Mouse (Mus musculus) lung, postnatal 14 days (tissue): ENCODE results near the gene Trappc13.
"Not testable (repeated sequence)": the region's sequence is repeated elsewhere in the genome, so short reads cannot be mapped to it uniquely, and the experiment has no call there.

Experiments
- DNase-seq: peaks from one replicate; pipeline ENCODE4 v3.0.0; 2021

Gene Trappc13

DNA sequence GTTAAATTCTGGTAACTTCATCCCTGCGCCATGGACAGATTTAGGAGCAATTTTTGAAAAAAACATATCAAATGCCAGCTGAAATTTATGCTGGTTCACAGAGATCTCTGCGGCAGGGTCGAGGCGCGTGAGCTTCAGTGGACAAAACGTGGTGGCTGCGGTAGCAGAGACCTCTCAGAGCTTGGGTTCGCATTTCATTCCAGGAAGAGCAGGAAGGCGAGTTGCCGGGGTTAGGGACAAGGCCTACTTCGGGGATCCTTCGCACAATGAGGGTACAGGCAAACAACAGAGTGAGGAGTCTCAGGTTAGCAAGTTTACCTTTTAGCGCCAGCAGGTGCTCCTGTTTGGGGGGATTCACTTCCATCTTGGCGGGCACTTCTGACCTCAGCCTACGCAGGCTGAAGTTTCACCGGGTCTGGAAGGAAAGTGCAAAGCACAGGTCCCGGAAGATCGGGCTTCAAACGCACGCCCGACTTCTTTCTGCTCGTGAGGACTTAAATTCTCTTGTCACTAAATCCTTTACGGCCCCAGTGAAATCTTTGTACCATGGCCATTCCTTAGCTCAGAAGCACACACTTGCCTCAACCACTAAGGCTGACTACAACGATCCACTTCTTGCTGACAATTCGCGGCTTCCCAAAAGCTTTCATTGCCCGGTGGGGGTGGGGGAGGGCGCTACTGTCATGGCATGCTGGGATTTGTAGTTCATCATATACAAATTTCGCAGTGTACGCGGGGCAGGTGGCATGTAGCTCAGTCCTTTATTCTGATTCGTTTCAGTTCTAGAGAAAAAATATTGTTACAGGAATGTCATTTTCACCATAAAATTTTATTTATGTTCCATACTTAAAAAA, at the start of gene Trappc13:
Trappc13 (minus strand) TSS at position 674 of the 854 bp plus-strand sequence.
- no peak for DNase-seq

DNA sequence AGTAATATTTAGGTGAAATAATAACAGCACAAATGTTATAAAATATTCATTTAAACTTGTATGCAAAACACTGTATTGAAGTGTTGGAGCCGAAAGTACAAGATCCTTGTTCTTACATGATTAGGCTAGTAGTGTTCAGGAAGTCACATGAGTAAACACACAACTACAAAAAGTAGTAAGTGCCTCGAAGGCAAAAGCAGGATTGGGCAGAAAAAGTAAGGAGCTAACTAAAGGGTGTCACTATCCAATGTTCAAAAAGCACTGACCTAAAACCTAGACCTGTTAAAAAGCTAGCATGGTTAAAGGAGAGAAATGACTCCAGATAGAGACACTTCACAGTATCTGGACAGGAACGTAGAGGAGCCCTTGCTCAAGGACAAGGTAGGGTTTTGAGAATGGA, 49.2 kb upstream of the Trappc13 start:
- no peak for DNase-seq

DNA sequence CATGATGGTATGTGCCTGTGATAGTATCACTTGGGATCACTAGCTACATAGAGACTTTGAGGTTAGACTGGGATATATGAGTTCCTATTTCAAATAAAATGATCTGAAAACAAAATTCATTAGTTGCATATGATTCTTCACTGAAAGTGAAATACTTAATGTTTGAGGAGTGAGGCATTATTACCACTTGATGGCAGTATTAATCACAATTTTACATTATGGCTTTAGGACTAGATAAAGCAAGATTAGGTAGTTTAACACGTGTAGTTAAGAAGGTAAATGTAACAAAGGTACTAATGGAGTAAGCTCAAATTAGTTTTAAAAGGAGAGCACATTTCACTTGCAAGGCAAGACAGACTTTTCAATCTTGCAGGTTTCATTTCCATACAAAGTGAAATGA, 26.0 kb upstream of the Trappc13 start:
- DNase-seq = no peak

DNA sequence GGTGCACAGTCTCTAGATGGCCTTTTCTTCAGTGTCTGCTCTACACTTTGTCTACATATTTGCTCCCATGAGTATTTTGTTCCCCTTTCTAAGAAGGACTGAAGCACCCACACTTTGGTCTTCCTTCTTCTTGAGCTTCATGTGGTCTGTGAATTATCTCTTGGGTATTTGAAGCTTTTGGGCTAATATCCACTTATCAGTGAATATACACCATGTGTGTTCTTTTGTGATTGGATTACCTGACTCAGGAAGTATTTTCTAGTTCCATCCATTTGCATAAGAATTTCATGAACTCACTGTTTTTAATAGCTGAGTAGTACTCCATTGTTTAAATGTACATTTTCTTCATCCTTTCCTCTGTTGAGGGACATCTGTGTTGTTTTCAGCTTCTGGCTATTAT, 17.6 kb upstream of the Trappc13 start:
- DNase-seq = not testable (repeated sequence)

DNA sequence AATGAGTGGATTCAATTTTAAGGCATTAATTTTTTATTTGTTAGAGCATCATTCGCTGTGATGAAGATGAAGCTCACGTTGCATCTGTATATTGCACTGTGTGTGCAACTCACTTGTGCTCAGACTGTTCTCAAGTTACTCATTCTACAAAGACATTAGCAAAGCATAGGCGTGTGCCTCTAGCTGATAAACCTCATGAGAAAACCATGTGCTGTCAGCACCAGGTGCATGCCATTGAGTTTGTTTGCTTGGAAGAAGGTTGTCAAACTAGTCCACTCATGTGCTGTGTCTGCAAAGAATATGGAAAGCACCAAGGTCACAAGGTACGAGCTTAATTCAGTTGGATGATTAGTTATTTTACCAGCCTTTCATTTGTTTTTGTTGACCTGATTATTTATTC, 9.1 kb upstream of the Trappc13 start:
- DNase-seq = no peak

DNA sequence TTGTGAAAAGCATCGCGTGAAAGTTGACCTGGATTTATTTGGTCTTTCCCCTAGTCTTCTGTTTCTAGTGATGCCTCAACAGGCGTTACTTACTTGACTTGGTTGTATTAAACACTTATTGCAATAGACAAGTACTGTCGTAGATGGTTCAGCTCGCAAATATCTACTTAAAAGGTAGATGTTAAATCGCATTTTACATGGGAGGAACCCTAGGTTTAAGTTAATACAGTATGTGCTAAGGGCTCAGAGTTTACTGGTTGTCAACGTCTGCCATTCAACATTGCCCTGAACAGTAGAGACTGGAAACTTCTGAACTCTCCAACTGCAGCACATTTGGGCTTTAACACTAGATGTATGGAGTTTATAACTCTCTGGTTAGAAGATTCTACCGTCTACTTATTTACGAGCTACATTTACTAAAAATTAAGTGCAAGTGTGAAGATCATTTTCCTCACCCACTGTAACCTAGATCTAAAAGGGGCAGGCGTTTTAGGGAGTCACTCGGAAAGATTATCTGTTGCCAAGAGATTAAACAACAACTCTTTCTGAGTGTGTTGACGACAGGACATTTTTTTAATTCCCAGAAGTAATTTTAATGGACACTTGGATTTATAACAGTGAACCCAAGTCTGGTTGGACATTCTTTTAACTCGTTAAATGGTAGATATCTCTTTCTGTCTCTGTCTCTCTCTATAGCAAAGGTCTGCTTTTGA, 1.1 kb upstream of the Trappc13 start:
- no peak for DNase-seq

DNA sequence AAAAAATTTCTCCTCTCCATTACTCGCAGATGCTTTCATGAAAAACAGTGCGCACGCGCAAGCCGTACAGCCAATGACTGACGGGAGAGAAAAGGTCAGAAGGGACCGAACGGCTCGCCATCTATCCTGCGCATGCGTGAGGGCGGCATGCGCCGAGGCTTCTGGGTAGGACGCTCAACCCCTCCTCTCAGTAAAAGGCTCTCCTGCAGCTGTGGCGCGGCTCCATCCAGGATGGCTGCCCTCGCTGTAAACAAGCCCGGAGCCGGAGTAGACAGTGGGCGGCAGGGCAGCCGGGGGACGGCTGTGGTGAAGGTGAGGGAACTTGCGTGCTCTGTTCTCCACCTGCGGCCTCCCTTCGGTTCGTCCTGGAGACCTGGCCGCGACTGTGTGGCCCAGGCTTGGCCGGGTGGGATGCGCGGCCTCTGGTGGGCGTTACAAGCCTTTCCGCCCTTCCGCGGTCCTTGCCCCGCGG, 417 bp upstream of the Trappc13 start, which contains the start of gene Trim23:
Trim23 (plus strand) TSS at position 148 of the 472 bp plus-strand sequence.
- DNase-seq = peak; percentile 98

DNA sequence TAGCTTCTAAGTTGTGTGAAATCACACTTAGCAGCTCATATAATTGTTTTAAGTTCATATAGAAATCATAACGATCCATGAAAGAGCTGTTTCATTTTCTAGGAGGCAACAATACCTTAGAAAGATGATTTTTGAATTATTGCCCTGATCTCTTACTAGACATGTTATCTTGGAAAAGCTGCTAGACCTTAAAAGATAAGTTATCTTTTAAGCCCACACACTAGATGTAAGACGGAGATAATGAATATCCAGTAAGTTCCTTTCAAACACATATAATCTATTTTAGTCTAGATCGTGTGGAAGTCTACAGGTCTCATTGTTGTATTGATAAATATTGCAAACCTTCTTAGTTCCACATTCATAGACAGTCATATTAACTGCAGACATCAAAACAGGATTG, 1.4 kb downstream of the Trappc13 start:
- DNase-seq = no peak

DNA sequence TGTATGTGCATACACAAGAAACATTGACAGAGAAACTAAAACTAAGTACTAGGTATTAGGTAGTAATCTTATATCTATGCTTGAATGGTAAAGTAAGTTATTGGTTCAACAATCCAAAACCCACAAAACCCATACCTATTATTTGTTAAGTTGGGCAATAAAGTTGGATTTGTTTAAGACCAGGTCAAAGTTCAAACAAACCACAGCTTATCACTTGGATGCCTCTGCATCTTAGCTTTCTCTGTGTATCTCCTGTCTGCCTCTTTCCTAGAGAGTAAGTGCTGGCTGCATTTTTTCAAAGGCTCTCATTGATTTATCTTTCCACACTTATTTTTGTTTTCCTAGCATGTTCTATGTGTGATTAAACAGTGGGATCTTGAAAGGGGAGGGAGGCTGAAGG, 5.8 kb downstream of the Trappc13 start:
- DNase-seq = no peak

DNA sequence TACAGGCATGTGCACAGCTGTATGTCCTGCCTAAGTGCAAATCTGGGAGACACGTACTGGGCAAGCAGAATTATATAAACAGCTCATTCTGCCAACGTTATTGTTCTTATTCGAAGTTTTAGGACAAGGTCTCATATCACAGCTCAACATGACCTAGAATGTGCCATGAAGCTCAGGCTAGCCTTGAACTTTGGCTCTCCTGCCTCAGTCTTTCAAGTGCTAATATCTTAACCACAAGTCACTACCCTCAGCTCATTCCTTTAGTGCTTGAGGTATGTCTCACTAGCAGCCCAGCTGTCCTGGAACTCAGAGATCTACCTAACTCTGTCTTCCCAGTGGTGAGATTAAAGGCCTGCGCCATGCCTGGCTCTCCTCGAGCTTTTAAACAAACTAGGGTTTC, 6.6 kb downstream of the Trappc13 start:
- no peak for DNase-seq

DNA sequence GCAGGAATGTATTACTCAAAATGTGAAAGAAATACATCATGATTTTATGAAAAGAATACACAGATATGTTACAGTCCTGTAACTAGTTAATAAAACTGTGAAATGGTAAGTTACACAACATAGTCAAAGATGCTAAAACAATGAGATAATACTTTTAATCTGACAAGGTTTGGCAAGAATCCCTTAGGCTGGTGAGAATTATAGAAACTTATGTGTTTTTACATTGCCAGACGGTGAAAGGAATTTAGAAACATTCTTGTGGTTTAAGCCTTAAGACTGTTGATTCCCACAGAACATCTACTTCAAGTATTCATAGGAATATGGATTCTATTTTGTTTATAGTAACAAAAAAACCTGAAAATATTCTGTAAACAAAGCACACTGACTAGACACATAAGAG, 22.6 kb downstream of the Trappc13 start:
- no peak for DNase-seq

DNA sequence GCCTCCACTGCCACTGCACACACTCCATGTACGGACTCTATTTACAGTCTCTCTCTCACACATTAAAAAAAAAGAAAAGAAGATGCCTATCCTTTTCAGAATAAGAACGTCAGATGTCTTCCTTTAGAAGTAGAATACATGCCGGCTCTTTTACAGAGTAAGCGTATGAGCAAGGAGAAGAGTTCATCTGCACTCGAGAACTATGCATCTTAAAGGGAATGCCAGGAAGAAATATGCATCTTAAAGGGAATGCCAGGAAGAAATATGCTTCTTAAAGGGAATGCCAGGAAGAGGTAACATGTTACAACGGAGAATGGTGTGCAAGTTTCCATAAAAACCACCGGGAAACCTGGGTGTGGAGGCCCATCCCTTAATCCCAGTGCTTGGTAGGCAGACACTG, 23.2 kb downstream of the Trappc13 start:
- no peak for DNase-seq

DNA sequence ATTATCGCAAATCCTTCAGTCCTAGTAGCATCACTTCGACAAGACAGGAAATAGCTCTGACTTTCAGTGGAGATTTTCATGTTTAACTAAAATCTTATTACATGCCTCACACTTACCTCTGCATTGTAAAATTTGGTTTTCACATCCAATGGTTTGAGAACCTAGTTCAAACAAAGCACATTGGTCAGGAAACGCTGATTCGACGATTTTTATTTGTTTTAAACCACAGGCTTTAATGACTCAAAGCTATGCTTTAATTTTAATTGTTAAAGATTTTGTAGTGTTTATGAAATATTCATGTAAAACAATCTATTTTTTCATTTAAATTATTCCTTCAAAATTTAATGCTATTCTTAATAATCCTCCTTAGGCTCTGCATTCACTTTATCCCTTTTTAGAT, 24.1 kb downstream of the Trappc13 start:
- DNase-seq = no peak

DNA sequence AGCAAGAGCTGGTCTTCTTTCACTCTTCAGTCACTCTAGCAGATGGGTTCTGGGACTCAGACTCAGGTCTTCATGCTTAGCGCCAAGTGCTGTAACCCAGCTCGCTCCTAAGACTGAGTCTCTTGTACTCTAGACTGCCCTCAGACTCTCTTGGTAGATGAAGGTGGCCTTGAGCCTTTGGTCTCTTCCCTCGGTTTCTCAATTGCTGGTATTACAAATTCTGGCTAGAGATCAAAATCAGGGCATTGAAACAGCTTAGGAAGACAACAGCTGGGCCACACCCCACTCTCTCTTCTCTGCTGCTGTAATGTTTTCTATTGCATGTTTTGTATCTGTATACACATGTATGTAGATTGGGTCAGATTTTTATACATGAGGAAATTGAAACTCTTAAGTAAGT, 32.6 kb downstream of the Trappc13 start:
- no peak for DNase-seq

DNA sequence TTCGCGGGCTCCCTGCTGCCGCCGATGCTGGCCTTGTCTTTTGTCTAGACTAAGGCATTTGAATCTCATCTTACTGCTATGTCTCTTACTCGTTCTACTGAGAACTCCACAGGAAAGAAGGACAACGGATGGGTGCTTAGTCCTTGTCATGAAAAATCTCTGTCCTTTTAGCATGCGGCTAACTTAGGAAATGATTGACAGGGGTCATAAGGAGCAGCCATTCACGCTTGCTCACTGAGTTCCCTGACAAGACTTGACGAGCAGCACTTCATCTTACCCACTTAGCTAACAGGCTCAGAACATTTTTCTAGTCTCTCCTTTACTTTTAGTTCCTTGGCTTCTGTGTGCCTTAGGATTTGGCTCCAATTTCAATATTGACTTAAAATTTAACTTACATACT, 33.4 kb downstream of the Trappc13 start:
- DNase-seq = no peak

DNA sequence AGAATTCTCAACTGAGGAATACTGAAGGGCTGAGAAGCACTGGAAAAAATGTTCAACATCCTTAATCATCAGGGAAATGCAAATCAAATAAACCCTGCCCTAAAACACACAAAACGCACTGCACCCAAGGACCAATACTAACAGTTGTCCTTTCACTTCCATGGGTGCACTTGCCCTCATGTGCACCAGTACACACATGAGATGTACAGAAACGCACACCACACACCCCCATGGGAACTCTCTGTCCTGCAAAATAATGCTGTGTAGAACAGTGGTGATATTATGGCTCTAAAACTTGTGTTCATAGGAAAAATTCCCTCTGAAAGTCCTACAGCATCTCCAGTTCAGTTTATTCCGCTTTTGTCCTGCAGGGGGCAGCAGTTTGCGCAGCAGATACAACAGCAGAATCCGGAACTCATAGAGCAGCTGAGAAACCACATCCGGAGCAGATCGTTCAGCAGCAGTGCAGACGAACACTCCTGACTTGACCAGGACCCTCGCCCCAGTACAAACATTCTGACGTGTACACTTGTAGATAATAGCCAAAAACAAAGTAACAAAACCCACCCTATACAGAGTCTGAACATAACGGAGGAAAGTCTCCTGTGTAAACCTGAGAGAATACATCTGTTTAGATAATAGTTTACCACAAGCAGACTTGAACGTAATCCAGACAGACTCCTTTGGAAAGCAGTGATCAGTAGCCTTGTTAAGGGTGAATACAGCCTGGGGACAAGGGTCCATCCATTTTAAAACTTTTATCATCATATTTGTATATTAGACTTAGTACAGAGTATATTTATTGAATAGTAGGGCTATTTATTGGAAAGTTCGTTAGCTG, 38.7 kb downstream of the Trappc13 start:
- peak; percentile 83 for DNase-seq

DNA sequence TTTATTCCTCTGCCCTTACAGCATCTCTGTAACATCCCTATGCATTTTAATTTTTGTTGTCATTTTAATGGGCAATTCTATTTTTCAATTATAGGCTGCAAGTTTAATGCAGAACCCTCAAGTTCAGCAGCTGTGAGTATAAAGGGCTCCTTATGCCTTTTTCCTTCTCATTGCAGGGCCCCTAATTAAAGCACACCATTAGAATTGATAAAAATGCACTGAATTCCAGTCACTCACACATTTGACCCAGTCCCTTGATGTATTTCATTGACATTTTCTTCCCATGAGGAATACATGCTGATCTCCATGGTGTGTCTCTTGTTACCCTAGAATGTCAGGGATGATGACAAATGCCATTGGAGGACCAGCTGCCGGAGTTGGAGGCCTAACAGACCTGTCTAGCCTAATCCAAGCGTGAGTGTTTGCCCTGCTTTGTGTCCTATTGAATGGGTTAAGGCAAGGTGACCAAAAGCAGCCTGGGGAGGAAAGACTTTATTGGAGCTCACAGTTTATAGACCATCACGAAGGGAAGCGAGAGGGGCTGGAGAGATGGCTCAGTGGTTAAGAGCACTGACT, 43.7 kb downstream of the Trappc13 start:
- no peak for DNase-seq

DNA sequence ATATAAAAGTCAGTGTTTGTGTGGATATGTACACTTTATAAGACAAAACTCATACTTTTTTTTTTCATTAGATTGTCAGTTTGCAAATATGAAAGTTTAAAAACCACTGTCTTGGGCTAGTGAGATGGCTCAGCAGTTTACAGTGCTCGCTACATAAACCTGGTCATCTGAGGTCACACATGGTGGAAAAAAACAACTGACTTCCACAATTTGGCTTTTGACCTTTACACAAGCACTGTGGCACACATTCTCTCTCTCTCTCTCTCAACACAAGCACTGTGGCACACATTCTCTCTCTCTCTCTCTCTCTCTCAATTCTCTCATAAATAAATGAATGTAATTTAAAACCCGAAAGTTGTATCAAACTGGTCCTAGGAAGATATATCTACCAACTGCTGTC, 45.7 kb downstream of the Trappc13 start:
- no peak for DNase-seq

DNA sequence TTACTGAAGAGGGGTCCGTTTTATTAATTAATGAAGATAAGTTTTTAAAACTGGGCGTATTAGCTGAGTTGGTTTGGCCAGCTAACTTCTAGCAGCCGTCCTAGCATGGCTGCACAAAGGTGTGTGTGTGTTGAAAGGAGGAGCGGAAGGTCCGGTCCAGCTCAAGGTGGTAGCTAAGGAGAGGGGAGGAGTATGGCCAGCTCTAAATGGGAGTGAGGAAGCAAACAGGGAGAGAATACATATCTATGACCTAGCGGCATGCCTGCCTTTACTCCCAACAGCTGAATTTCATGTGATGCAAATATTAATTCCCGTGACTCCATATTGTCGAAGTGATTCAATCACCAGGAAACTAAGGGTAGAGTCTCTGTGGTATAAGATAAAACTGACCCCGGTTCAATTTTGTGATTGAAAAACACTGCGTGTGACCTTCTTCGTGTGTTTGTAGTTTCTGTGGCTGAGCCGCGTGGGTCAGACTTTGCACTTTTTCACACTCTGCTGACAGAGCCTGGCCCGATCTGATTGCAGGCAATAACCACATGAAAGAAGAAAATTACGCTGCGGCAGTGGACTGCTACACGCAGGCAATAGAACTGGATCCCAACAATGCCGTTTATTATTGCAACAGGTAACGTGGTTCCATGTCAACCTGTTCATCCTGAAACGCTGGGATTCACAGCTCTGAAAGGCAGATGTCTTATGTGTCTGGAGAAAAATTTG, 54.4 kb downstream of the Trappc13 start:
- DNase-seq = no peak

DNA sequence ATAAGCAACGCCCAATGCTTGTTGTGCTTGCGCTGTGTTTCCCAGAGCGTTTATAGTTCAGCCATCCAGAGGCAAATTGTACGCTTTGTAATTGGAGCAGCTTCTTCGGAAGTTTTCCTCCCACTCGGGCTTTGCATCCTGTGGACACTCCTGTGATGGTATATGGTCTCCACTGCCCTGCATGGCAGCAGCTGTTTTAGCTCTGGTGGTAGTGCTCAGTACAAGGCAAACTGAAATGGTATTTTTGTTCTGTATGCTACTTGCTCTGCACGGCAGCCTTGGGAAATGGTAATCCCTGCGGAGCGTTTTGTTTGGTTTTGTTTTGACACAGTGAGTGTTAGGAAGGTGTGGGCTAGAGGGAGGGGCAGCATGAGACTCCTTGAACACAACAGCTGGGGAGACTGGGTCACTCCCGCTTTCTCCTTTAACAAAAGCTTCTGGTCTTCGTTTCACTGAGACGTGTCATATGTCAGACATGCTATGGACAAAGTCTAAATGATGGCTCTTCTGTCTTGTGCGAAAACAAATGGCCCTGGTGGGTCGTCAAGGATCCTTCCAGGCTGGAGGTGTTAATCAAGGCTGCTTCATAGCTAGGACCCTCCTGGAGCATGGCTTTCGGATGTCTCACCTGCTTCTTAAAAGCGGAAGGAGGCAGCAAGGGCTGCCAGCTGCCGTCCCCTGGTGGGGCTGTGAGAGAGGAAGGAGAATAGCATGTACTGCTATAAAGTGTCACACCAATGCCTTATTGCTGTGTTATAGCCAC, 56.0 kb downstream of the Trappc13 start:
- DNase-seq = no peak

DNA sequence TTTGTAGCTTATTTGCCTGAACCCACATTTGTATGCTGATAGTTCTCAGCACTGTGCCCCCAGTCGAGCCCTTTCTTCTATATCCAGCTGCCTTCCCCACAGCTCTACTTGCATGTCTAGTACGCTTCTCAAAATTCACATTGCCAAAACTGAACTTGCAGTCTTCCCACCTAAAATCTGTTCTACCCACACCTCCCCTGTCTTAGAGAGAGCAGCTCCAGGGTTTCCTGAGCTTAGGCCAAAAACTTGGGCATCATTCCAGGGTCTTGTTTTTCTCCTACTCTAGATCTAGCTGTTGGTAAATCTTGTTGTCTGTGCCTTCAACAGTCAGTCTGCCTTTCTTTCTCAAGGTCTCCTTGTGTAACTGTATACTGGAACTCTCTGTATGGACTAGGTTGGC, 63.4 kb downstream of the Trappc13 start:
- DNase-seq = no peak
